23 mouse cellular contexts compared by ENCODE assay signal in genomic region chr11:74671839-74672238, GRCm38 (mm10). TPM values are rescaled to one million over a fixed set of nuclear protein-coding genes. Genes with fewer than 3 reads are reported as not detected.
"Had no signal": no experiment of that assay in that cellular context is flagged by ENCODE, and none has a peak within 500 bp of the region (broad histone marks: within the 10 kb centered on the region; RNA-seq: fewer than 3 reads in every experiment).

No protein-coding gene starts in this region.

- DNase-seq: kidney, adult 2 months; kidney, postnatal 25 days; layer of hippocampus, adult 9-11 months; layer of hippocampus, postnatal 36 days; lung, adult 18-20 months; lung, postnatal 14 days; lung, postnatal 4 days; right cerebral cortex, adult 18-20 months; right cerebral cortex, postnatal 14 days; right cerebral cortex, postnatal 4 days; thymus, adult 2 months; thymus, postnatal 14 days; thymus, postnatal 4 days had no signal

- H3K4me1 ChIP-seq: lung, embryonic 15.5 days; midbrain, embryonic 12.5 days; neural tube, embryonic 12.5 days; neural tube, embryonic 15.5 days had no signal

- H3K27me3 ChIP-seq: lung, embryonic 15.5 days; midbrain, embryonic 12.5 days; neural tube, embryonic 12.5 days; neural tube, embryonic 15.5 days had no signal

- ATAC-seq: inflammation-experienced regulatory T-cells, adult 6 months had no signal

- H3K4me3 ChIP-seq: layer of hippocampus, adult 2 months; left cerebral cortex, adult 2 months; lung, embryonic 15.5 days; midbrain, embryonic 12.5 days; neural tube, embryonic 12.5 days; neural tube, embryonic 15.5 days had no signal

- H3K27ac ChIP-seq: kidney, postnatal 0 days; layer of hippocampus, adult 2 months; left cerebral cortex, adult 2 months; liver, embryonic 14.5 days; lung, embryonic 15.5 days; midbrain, embryonic 12.5 days; neural tube, embryonic 12.5 days; neural tube, embryonic 15.5 days; stomach, postnatal 0 days had no signal

- H3K4me2 ChIP-seq: lung, embryonic 15.5 days; midbrain, embryonic 12.5 days; neural tube, embryonic 12.5 days; neural tube, embryonic 15.5 days had no signal

- H3K9ac ChIP-seq: liver, embryonic 14.5 days; lung, embryonic 15.5 days; midbrain, embryonic 12.5 days; neural tube, embryonic 12.5 days; neural tube, embryonic 15.5 days had no signal

- H3K9me3 ChIP-seq: lung, embryonic 15.5 days; midbrain, embryonic 12.5 days; neural tube, embryonic 12.5 days; neural tube, embryonic 15.5 days had no signal

RNA-seq across cellular contexts. Expression of gene Ccdc92b, which starts 52.4 kb away (rescaled TPM):
- polyA plus RNA-seq: inflammation-experienced regulatory T-cells, adult 6 months had no signal
